Mouse (Mus musculus) MEL (cell line): ENCODE data around the gene Coq3. TPM values are rescaled to one million over a fixed set of nuclear protein-coding genes. Genes with fewer than 3 reads are reported as not detected.
A peak's percentile ranks its signal among the peaks of the same experiment; 100 is the strongest.

Source experiments
- DNase-seq: peaks from one replicate; pipeline ENCODE4 v3.0.0; 2011; ENCODE audit warnings: low read depth, low spot score
- H3K27ac ChIP-seq: 2 replicates; pipeline ENCODE4 v1.5.1; 2012; ENCODE audit warnings: low read depth, mild to moderate bottlenecking, control low read depth, low read length, moderate library complexity; ENCODE audit not compliant: control insufficient read depth
- H3K27me3 ChIP-seq, 2 experiments: fragments of 150-350 bp in 1 of 2; sonication (generic) in 1 of 2; 2 replicates each; pipeline ENCODE4 v1.6.1; 2012; ENCODE audit warnings: low read length in 2 of 2, mild to moderate bottlenecking in 2 of 2, improper control_type of control experiment in 1 of 2, moderate library complexity in 1 of 2; ENCODE audit not compliant: insufficient read depth in 2 of 2, control insufficient read depth in 1 of 2
- H3K36me3 ChIP-seq, 2 experiments: 2 replicates each; pipeline ENCODE4 v1.6.1; 2012 to 2014; ENCODE audit warnings: low read length in 2 of 2, improper control_type of control experiment in 1 of 2, inconsistent platforms in 1 of 2, mild to moderate bottlenecking in 1 of 2; ENCODE audit not compliant: insufficient read depth in 2 of 2, control insufficient read depth in 1 of 2
- H3K4me1 ChIP-seq, 2 experiments: fragments of 150-350 bp in 1 of 2; sonication (generic) in 1 of 2; 2 replicates each; pipeline ENCODE4 v1.6.1; 2012; ENCODE audit warnings: low read length in 2 of 2, improper control_type of control experiment in 1 of 2, mild to moderate bottlenecking in 1 of 2; ENCODE audit not compliant: insufficient read depth in 2 of 2, control insufficient read depth in 1 of 2
- H3K4me3 ChIP-seq, 2 experiments: fragments of 150-350 bp in 1 of 2; sonication (generic) in 1 of 2; 2 replicates each; pipeline ENCODE4 v1.5.1; 2012; ENCODE audit warnings: low read depth in 2 of 2, low read length in 2 of 2, mild to moderate bottlenecking in 2 of 2, moderate library complexity in 2 of 2, control low read depth in 1 of 2, improper control_type of control experiment in 1 of 2; ENCODE audit not compliant: control insufficient read depth in 1 of 2, insufficient read depth in 1 of 2
- H3K79me2 ChIP-seq: 2 replicates; pipeline ENCODE4 v1.6.1; 2012; ENCODE audit warnings: mild to moderate bottlenecking, low read length, moderate library complexity; ENCODE audit not compliant: control insufficient read depth, poor library complexity, insufficient read depth
- H3K9ac ChIP-seq: 2 replicates; pipeline ENCODE4 v1.6.1; 2012; ENCODE audit warnings: low read depth, mild to moderate bottlenecking, control low read depth, low read length, moderate library complexity; ENCODE audit not compliant: control insufficient read depth, poor library complexity, severe bottlenecking
- H3K9me3 ChIP-seq: fragments of 150-350 bp; sonication (generic); replicated peaks from 2 replicates; pipeline ENCODE4 v1.6.1; 2012; ENCODE audit warnings: mild to moderate bottlenecking, low read length, improper control_type of control experiment, moderate library complexity; ENCODE audit not compliant: insufficient read depth
- CHD1 ChIP-seq: IDR thresholded peaks from 2 replicates; pipeline ENCODE4 v1.6.1; 2012; ENCODE audit warnings: low read depth, mild to moderate bottlenecking, inconsistent platforms, low read length, improper control_type of control experiment
- CHD2 ChIP-seq: IDR thresholded peaks from 2 replicates; pipeline ENCODE4 v1.6.1; 2011; ENCODE audit warnings: low read length, improper control_type of control experiment
- CTCF ChIP-seq, 3 experiments: IDR thresholded peaks in 2 of 3; conservative IDR thresholded peaks in 1 of 3; 2 replicates each; pipeline ENCODE4 v1.5.1; 2011 to 2012; ENCODE audit warnings: low read length in 3 of 3, low read depth in 2 of 3, mild to moderate bottlenecking in 2 of 3, improper control_type of control experiment in 1 of 3, inconsistent platforms in 1 of 3, mixed read lengths in 1 of 3, moderate library complexity in 1 of 3; ENCODE audit not compliant: control insufficient read depth in 1 of 3, insufficient read depth in 1 of 3, poor library complexity in 1 of 3, severe bottlenecking in 1 of 3
- E2F4 ChIP-seq: IDR thresholded peaks from 2 replicates; pipeline ENCODE4 v1.6.1; 2011; ENCODE audit warnings: low read depth, low read length, improper control_type of control experiment, borderline replicate concordance
- ELF1 ChIP-seq: IDR thresholded peaks from 2 replicates; pipeline ENCODE4 v1.6.1; 2014; ENCODE audit warnings: low read depth, mild to moderate bottlenecking, inconsistent platforms, low read length, improper control_type of control experiment, moderate library complexity
- ETS1 ChIP-seq: IDR thresholded peaks from 2 replicates; pipeline ENCODE4 v1.6.1; 2012; ENCODE audit warnings: low read depth, mild to moderate bottlenecking, inconsistent platforms, low read length, improper control_type of control experiment, moderate library complexity
- GABPA ChIP-seq: IDR thresholded peaks from 2 replicates; pipeline ENCODE4 v1.6.1; 2012; ENCODE audit warnings: low read depth, mild to moderate bottlenecking, inconsistent platforms, low read length, improper control_type of control experiment, moderate library complexity
- GATA1 ChIP-seq: IDR thresholded peaks from 2 replicates; pipeline ENCODE4 v1.6.1; 2011; ENCODE audit warnings: low read depth, low read length, improper control_type of control experiment
- HCFC1 ChIP-seq: IDR thresholded peaks from 2 replicates; pipeline ENCODE4 v1.6.1; 2012; ENCODE audit warnings: low read depth, mild to moderate bottlenecking, inconsistent platforms, low read length, improper control_type of control experiment, moderate library complexity
- JUND ChIP-seq: IDR thresholded peaks from 2 replicates; pipeline ENCODE4 v1.6.1; 2011; ENCODE audit warnings: low read depth, mild to moderate bottlenecking, improper control_type of control experiment, low read length
- KAT2A ChIP-seq: conservative IDR thresholded peaks from 2 replicates; pipeline ENCODE4 v1.6.1; 2012; ENCODE audit warnings: low read depth, low read length, improper control_type of control experiment, inconsistent platforms
- MAX ChIP-seq: IDR thresholded peaks from 2 replicates; pipeline ENCODE4 v1.6.1; 2011; ENCODE audit warnings: low read length, improper control_type of control experiment
- MAZ ChIP-seq: IDR thresholded peaks from 2 replicates; pipeline ENCODE4 v1.6.1; 2012; ENCODE audit warnings: low read depth, mild to moderate bottlenecking, inconsistent platforms, low read length, improper control_type of control experiment
- MEF2A ChIP-seq: IDR thresholded peaks from 2 replicates; pipeline ENCODE4 v1.6.1; 2014; ENCODE audit warnings: low read depth, mild to moderate bottlenecking, inconsistent platforms, low read length, improper control_type of control experiment; ENCODE audit not compliant: poor library complexity, insufficient replicate concordance, severe bottlenecking; ENCODE audit errors: extremely low read depth
- MYB ChIP-seq: IDR thresholded peaks from 2 replicates; pipeline ENCODE4 v1.6.1; 2011; ENCODE audit warnings: mild to moderate bottlenecking, low read depth, low read length, improper control_type of control experiment
- MYC ChIP-seq: IDR thresholded peaks from 2 replicates; pipeline ENCODE4 v1.6.1; 2011; ENCODE audit warnings: low read depth, mild to moderate bottlenecking, low read length, improper control_type of control experiment, moderate library complexity
- NELFE ChIP-seq: IDR thresholded peaks from 2 replicates; pipeline ENCODE4 v1.6.1; 2011; ENCODE audit warnings: low read depth, low read length, improper control_type of control experiment
- NRF1 ChIP-seq: IDR thresholded peaks from 2 replicates; pipeline ENCODE4 v1.6.1; 2014; ENCODE audit warnings: low read depth, mild to moderate bottlenecking, inconsistent platforms, low read length, improper control_type of control experiment, moderate library complexity; ENCODE audit not compliant: poor library complexity, insufficient read depth, severe bottlenecking
- POLR2AphosphoS2 ChIP-seq: IDR thresholded peaks from 2 replicates; pipeline ENCODE4 v1.6.1; 2011; ENCODE audit warnings: low read length, improper control_type of control experiment
- POLR2AphosphoS5 ChIP-seq: IDR thresholded peaks from 2 replicates; pipeline ENCODE4 v1.6.1; 2012; ENCODE audit warnings: low read depth, borderline replicate concordance, mild to moderate bottlenecking, inconsistent platforms, low read length, moderate library complexity, mixed read lengths
- RAD21 ChIP-seq: IDR thresholded peaks from 2 replicates; pipeline ENCODE4 v1.6.1; 2011; ENCODE audit warnings: mild to moderate bottlenecking, low read depth, low read length, improper control_type of control experiment
- RCOR1 ChIP-seq: IDR thresholded peaks from 2 replicates; pipeline ENCODE4 v1.6.1; 2012; ENCODE audit warnings: low read depth, mild to moderate bottlenecking, inconsistent platforms, low read length, improper control_type of control experiment
- SIN3A ChIP-seq: IDR thresholded peaks from 2 replicates; pipeline ENCODE4 v1.6.1; 2012; ENCODE audit warnings: low read length, improper control_type of control experiment, inconsistent platforms
- TAL1 ChIP-seq: IDR thresholded peaks from 2 replicates; pipeline ENCODE4 v1.6.1; 2012; ENCODE audit warnings: mild to moderate bottlenecking, inconsistent platforms, low read length, moderate library complexity, mixed read lengths
- TBP ChIP-seq: IDR thresholded peaks from 2 replicates; pipeline ENCODE4 v1.8.0; 2011; ENCODE audit warnings: low read depth, low read length, improper control_type of control experiment
- TCF12 ChIP-seq: IDR thresholded peaks from 2 replicates; pipeline ENCODE4 v1.6.1; 2014; ENCODE audit warnings: low read depth, mild to moderate bottlenecking, inconsistent platforms, low read length, improper control_type of control experiment, moderate library complexity
- UBTF ChIP-seq: IDR thresholded peaks from 2 replicates; pipeline ENCODE4 v1.6.1; 2012; ENCODE audit warnings: low read depth, mild to moderate bottlenecking, inconsistent platforms, low read length, improper control_type of control experiment, moderate library complexity, borderline replicate concordance; ENCODE audit not compliant: insufficient read depth
- USF1 ChIP-seq: IDR thresholded peaks from 2 replicates; pipeline ENCODE4 v1.6.1; 2014; ENCODE audit warnings: low read depth, mild to moderate bottlenecking, inconsistent platforms, low read length, improper control_type of control experiment, moderate library complexity
- USF2 ChIP-seq, 2 experiments: IDR thresholded peaks; 2 replicates each; pipeline ENCODE4 v1.6.1; 2011 to 2012; ENCODE audit warnings: improper control_type of control experiment in 2 of 2, low read length in 2 of 2, borderline replicate concordance in 1 of 2, inconsistent platforms in 1 of 2, low read depth in 1 of 2, mild to moderate bottlenecking in 1 of 2; ENCODE audit not compliant: insufficient read depth in 1 of 2
- ZMIZ1 ChIP-seq: IDR thresholded peaks from 2 replicates; pipeline ENCODE4 v1.6.1; 2012; ENCODE audit warnings: low read depth, mild to moderate bottlenecking, inconsistent platforms, low read length, improper control_type of control experiment, moderate library complexity
- ZNF384 ChIP-seq: IDR thresholded peaks from 2 replicates; pipeline ENCODE4 v1.6.1; 2012; ENCODE audit warnings: low read depth, mild to moderate bottlenecking, inconsistent platforms, low read length, improper control_type of control experiment
- polyA plus RNA-seq, 2 experiments: library from polyadenylated mRNA; stranded (reverse) in 1 of 2; unstranded in 1 of 2; fragments of >175 nt in 1 of 2; fragments of >200 nt in 1 of 2; gene quantifications; 2 replicates each; pipeline versions ENCODE4 v1.2.1 to v1.2.4; 2012; ENCODE audit warnings: low replicate concordance in 2 of 2, low read depth in 1 of 2; ENCODE audit not compliant: insufficient read length in 2 of 2, insufficient read depth in 1 of 2, missing spikeins in 1 of 2
- total RNA-seq: library from RNA; depleted of rRNA; stranded (reverse); fragments of 300-350 nt; gene quantifications from 2 replicates; pipeline ENCODE4 v1.2.3, GENCODE M21; 2012

The Coq3 gene
- total and polyA plus RNA-seq, 3 experiments: 11.2 to 15.1 TPM; not detected in 1

- no peak for TF ChIP-seq MYC
- no peak for TF ChIP-seq KAT2A
- TF ChIP-seq UBTF: no peak
- no peak for TF ChIP-seq ZMIZ1
- TF ChIP-seq USF2 (IDR thresholded peaks at IDR 0.05; ENCODE audit: borderline replicate concordance in 1 of 2, insufficient read depth in 1 of 2, low read depth in 1 of 2, low read length in 2 of 2): no peak
- no peak for TF ChIP-seq GABPA
- TF ChIP-seq RCOR1: no peak
- no peak for TF ChIP-seq RAD21
- TF ChIP-seq ETS1: no peak
- no peak for TF ChIP-seq CHD2
- no peak for TF ChIP-seq TAL1
- TF ChIP-seq POLR2AphosphoS5: no peak
- no peak for TF ChIP-seq USF1
- TF ChIP-seq ZNF384: no peak
- TF ChIP-seq HCFC1: no peak
- TF ChIP-seq MAX: no peak
- TF ChIP-seq SIN3A: no peak
- no peak for TF ChIP-seq MAZ
- TF ChIP-seq TBP: no peak
- TF ChIP-seq CHD1: no peak
- no peaks in the 10 kb centered on the region for H3K27me3 ChIP-seq
- H3K9me3 ChIP-seq: no peaks in the 10 kb centered on the region
- H3K36me3 ChIP-seq: no peaks in the 10 kb centered on the region
- H3K27ac ChIP-seq: no peak overlapping the region
- no peak for DNase-seq
- H3K9ac ChIP-seq: no peak overlapping the region
- no peak overlapping the region for H3K4me3 ChIP-seq
- H3K79me2 ChIP-seq: no peaks in the 10 kb centered on the region
- H3K4me1 ChIP-seq: no peaks in the 10 kb centered on the region
Observed at GRCm38 (mm10) chr4:21952255-21952654, 72.8 kb downstream of the Coq3 start.

GRCm38 (mm10) chr4:21957570-21958321 lies 78.3 kb downstream of the Coq3 start:
- H3K36me3 ChIP-seq: no peaks in the 10 kb centered on the region
- no peak overlapping the region for H3K9ac ChIP-seq
- no peaks in the 10 kb centered on the region for H3K9me3 ChIP-seq
- H3K27ac ChIP-seq: no peak overlapping the region
- no peaks in the 10 kb centered on the region for H3K4me1 ChIP-seq
- H3K79me2 ChIP-seq: no peaks in the 10 kb centered on the region
- H3K4me3 ChIP-seq: no peak overlapping the region
- peak; percentile 73 for DNase-seq
- no peaks in the 10 kb centered on the region for H3K27me3 ChIP-seq
- no peak for TF ChIP-seq TCF12
- TF ChIP-seq ZMIZ1: no peak
- no peak for TF ChIP-seq E2F4
- no peak for TF ChIP-seq NRF1
- no peak for TF ChIP-seq KAT2A
- TF ChIP-seq MEF2A: no peak
- no peak for TF ChIP-seq JUND
- no peak for TF ChIP-seq NELFE
- no peak for TF ChIP-seq ZNF384
- TF ChIP-seq GABPA: no peak
- TF ChIP-seq GATA1: no peak
- TF ChIP-seq POLR2AphosphoS2: no peak
- no peak for TF ChIP-seq MYB
- TF ChIP-seq HCFC1: no peak
- peak; percentile 71 for TF ChIP-seq RAD21
- no peak for TF ChIP-seq USF1
- peak; percentile 55 to 82 (median 75) for TF ChIP-seq CTCF (IDR thresholded peaks at IDR 0.05 in 2 of 3, conservative IDR thresholded peaks at IDR 0.05 in 1 of 3; ENCODE audit: control insufficient read depth in 1 of 3, insufficient read depth in 1 of 3, low read depth in 2 of 3, low read length in 3 of 3, poor library complexity in 1 of 3, severe bottlenecking in 1 of 3)
- TF ChIP-seq SIN3A: no peak
- no peak for TF ChIP-seq CHD2
- 0 out of 2 replicates have a peak, but pooled peaks have one; percentile 27 for TF ChIP-seq ELF1
